Mouse (Mus musculus) neural tube, embryonic 12.5 days (tissue): Measurements from ENCODE around the gene Inip. TPM values are rescaled to one million over a fixed set of nuclear protein-coding genes. Genes with fewer than 3 reads are reported as not detected.

ENCODE experiments used
- ATAC-seq: fragments of 200-750 bp; cut with Nextera tagmentation; 2 replicates; pipeline ENCODE4 v1.8.0; 2017; ENCODE audit warnings: low read depth, mild to moderate bottlenecking, moderate TSS enrichment, moderate library complexity; ENCODE audit not compliant: low FRiP score
- H3K27ac ChIP-seq: fragments of 300-500 bp; sonication (generic); 2 replicates; pipeline ENCODE4 v1.5.1; 2016
- H3K27me3 ChIP-seq: fragments of 300-500 bp; sonication (generic); replicated peaks from 2 replicates; pipeline ENCODE4 v1.6.1; 2016; ENCODE audit warnings: mild to moderate bottlenecking
- H3K36me3 ChIP-seq: fragments of 300-500 bp; sonication (generic); 2 replicates; pipeline ENCODE4 v1.6.1; 2016; ENCODE audit warnings: mild to moderate bottlenecking
- H3K4me1 ChIP-seq: fragments of 300-500 bp; sonication (generic); 2 replicates; pipeline ENCODE4 v1.6.1; 2016
- H3K4me2 ChIP-seq: fragments of 300-500 bp; sonication (generic); replicated peaks from 2 replicates; pipeline ENCODE4 v1.6.1; 2016; ENCODE audit warnings: mild to moderate bottlenecking
- H3K4me3 ChIP-seq: fragments of 300-500 bp; sonication (generic); 2 replicates; pipeline ENCODE4 v1.5.1; 2016
- H3K9ac ChIP-seq: fragments of 300-500 bp; sonication (generic); 2 replicates; pipeline ENCODE4 v1.6.1; 2016; ENCODE audit warnings: mild to moderate bottlenecking
- H3K9me3 ChIP-seq: fragments of 300-500 bp; sonication (generic); 2 replicates; pipeline ENCODE4 v1.6.1; 2016; ENCODE audit warnings: mild to moderate bottlenecking
- WGBS: fragments of 180-500 bp; shearing (Covaris S2); methylation state at CpG from one replicate; pipeline ENCODE4 v1.1.7; 2016; 5-methylcytosine and 5-hydroxymethylcytosine counted together
- polyA plus RNA-seq: library from polyadenylated mRNA; unstranded; fragments of >200 nt; fragmentation: Nextera tagmentation; extraction: Ambion mirVana; gene quantifications from 2 replicates; pipeline ENCODE4 v1.2.1, GENCODE M21; 2016

The Inip gene
- polyA plus RNA-seq, 1 experiment from 2014 or later: 87.2 TPM

DNA sequence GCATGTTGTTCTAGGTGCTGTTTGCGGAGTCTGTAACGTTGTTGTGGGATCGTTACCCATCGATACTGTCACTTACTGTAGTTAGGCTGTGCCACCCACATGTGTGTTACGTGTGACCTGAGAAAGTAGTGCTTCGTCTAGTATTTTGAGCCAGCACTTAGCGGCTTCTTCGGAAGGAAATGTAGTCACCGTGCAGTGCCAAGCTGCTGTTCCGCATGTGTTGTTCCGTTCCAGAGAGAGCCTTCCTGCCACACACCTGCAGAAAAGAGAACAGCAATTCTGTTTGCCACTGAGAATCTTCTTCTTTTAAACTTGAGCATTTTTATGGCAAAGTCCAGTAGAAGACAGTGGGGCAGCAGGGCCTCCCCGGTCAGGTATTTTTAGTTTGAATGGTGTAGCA is 74.9 kb downstream of the Inip start:
- WGBS: 93% methylated on average over 12 of the region's 12 CpGs
- Histone ChIP-seq H3K4me3 (no peak overlapping the region), H3K4me2 (no peak overlapping the region), H3K27ac (no peak overlapping the region), H3K4me1 (no peaks in the 10 kb centered on the region), H3K36me3 (no peaks in the 10 kb centered on the region), H3K9me3 (no peaks in the 10 kb centered on the region), H3K27me3 (no peaks in the 10 kb centered on the region), H3K9ac (no peak overlapping the region)
- no peak for ATAC-seq

DNA sequence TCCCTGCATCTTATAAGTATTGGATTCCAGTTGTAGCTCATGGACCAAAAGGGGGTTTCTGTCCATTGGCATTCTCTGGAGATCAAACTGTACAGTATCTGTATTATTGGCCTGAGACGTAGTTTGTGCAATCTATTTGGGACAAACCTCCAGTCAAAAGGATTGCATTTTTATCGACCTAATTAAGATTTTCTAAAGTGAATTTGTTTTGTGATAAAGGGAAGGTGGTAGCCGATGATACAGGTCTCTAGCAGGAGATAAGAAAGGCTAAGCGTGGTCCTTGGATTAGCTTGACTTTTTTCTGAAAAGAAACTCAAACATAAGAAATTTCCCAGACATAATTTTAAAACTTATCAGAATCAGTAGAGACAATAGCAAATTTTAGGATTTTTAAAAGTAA is 75.8 kb downstream of the Inip start:
- Histone ChIP-seq H3K36me3 (no peaks in the 10 kb centered on the region; the same call in 1 of the 2 replicates), H3K4me3 (no peak overlapping the region), H3K9me3 (no peaks in the 10 kb centered on the region), H3K27ac (no peak overlapping the region), H3K27me3 (no peaks in the 10 kb centered on the region), H3K4me2 (no peak overlapping the region), H3K4me1 (no peaks in the 10 kb centered on the region), H3K9ac (no peak overlapping the region)
- 89% methylated on average over 4 of the region's 4 CpGs for WGBS
- ATAC-seq: no peak

DNA sequence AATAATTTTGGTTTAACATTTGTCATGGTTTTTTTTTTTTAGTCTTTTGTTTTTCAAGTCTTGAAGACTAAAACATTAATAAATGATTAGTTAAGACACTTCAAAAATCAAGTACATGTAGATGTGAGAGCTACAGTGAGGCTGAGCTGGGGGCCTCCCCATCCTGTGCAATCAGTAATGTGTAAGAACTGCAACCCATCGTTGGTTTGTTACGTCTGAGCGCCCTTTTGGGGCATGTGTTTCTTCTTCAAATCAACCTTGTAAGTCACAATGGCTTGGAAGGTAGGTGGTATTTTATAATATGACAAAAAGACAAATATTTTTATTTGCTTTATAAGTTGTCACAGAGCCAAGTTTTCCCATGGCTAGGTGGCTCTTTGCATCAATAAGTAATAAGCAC is 79.6 kb downstream of the Inip start:
- H3K9ac ChIP-seq: no peak overlapping the region
- H3K9me3 ChIP-seq: no peaks in the 10 kb centered on the region
- H3K4me3 ChIP-seq: no peak overlapping the region
- H3K36me3 ChIP-seq: peaks cover 10% of the 10 kb centered on the region; the same call in 1 of the 2 replicates
- 82% methylated on average over 3 of the region's 3 CpGs for WGBS
- no peak overlapping the region for H3K27ac ChIP-seq
- no peak for ATAC-seq
- H3K4me1 ChIP-seq: peaks cover 25% of the 10 kb centered on the region
- no peak overlapping the region for H3K4me2 ChIP-seq
- no peaks in the 10 kb centered on the region for H3K27me3 ChIP-seq

Other genes with a start within 250 kb of the Inip start
- gene Hsdl2, start 220.0 kb downstream of the Inip start, polyA plus RNA-seq: 43.2 and 45.4 TPM in 2 replicates
- gene E130308A19Rik, start 175.4 kb downstream of the Inip start, polyA plus RNA-seq: 66.4 and 72.9 TPM in 2 replicates
- 17.1 and 20.2 TPM in 2 replicates for gene Snx30, start 4.3 kb upstream of the Inip start, polyA plus RNA-seq
- gene Slc46a2, start 113.5 kb upstream of the Inip start, polyA plus RNA-seq: 0.11 TPM in 1 of 2 replicates, not detected in the other
- gene Mup4, start 159.1 kb upstream of the Inip start, polyA plus RNA-seq: not detected in 2 replicates
- gene Mup6, start 162.7 kb upstream of the Inip start, polyA plus RNA-seq: 0.28 TPM in 1 of 2 replicates, not detected in the other